Mouse (Mus musculus) MEL (cell line): ENCODE measurements around the gene Nectin2.

Experiments used
- CHD1 ChIP-seq: IDR thresholded peaks from 2 replicates; pipeline ENCODE4 v1.6.1; 2012; ENCODE audit warnings: low read depth, mild to moderate bottlenecking, inconsistent platforms, low read length, improper control_type of control experiment
- CTCF ChIP-seq, 3 experiments: IDR thresholded peaks in 2 of 3; conservative IDR thresholded peaks in 1 of 3; 2 replicates each; pipeline ENCODE4 v1.5.1; 2011 to 2012; ENCODE audit warnings: low read length in 3 of 3, low read depth in 2 of 3, mild to moderate bottlenecking in 2 of 3, improper control_type of control experiment in 1 of 3, inconsistent platforms in 1 of 3, mixed read lengths in 1 of 3, moderate library complexity in 1 of 3; ENCODE audit not compliant: control insufficient read depth in 1 of 3, insufficient read depth in 1 of 3, poor library complexity in 1 of 3, severe bottlenecking in 1 of 3
- MAX ChIP-seq: IDR thresholded peaks from 2 replicates; pipeline ENCODE4 v1.6.1; 2011; ENCODE audit warnings: low read length, improper control_type of control experiment
- MAZ ChIP-seq: IDR thresholded peaks from 2 replicates; pipeline ENCODE4 v1.6.1; 2012; ENCODE audit warnings: low read depth, mild to moderate bottlenecking, inconsistent platforms, low read length, improper control_type of control experiment
- MYC ChIP-seq: IDR thresholded peaks from 2 replicates; pipeline ENCODE4 v1.6.1; 2011; ENCODE audit warnings: low read depth, mild to moderate bottlenecking, low read length, improper control_type of control experiment, moderate library complexity
- NRF1 ChIP-seq: IDR thresholded peaks from 2 replicates; pipeline ENCODE4 v1.6.1; 2014; ENCODE audit warnings: low read depth, mild to moderate bottlenecking, inconsistent platforms, low read length, improper control_type of control experiment, moderate library complexity; ENCODE audit not compliant: poor library complexity, insufficient read depth, severe bottlenecking
- TCF12 ChIP-seq: IDR thresholded peaks from 2 replicates; pipeline ENCODE4 v1.6.1; 2014; ENCODE audit warnings: low read depth, mild to moderate bottlenecking, inconsistent platforms, low read length, improper control_type of control experiment, moderate library complexity

DNA sequence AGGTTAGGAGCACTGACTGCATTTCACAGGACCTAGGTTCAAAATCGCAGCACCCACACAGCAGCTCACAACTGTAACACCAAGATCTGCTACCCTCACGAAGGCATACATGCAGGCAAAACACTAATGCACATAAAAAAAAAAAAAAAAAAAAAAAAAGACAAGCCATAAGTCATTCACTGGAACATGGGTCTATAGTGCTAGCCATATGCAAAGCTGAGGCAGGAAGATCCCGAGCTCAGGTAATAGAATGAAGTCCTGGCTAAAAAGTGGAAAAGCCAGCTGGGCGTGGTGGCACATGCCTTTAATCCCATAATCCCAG is 50.5 kb downstream of the Nectin2 start:
- TF ChIP-seq CTCF (IDR thresholded peaks at IDR 0.05 in 2 of 3, conservative IDR thresholded peaks at IDR 0.05 in 1 of 3; ENCODE audit: control insufficient read depth in 1 of 3, insufficient read depth in 1 of 3, low read depth in 2 of 3, low read length in 3 of 3, poor library complexity in 1 of 3, severe bottlenecking in 1 of 3) (no peak), MYC (no peak), MAX (no peak), MAZ (no peak), TCF12 (no peak), NRF1 (no peak), CHD1 (no peak)
